Mouse (Mus musculus): ENCODE measurements around the gene Chl1. TPM values are rescaled to one million over a fixed set of nuclear protein-coding genes. Genes with fewer than 3 reads are reported as not detected.

Gene Chl1
- total and polyA plus RNA-seq, 3 experiments, result not detected

DNA sequence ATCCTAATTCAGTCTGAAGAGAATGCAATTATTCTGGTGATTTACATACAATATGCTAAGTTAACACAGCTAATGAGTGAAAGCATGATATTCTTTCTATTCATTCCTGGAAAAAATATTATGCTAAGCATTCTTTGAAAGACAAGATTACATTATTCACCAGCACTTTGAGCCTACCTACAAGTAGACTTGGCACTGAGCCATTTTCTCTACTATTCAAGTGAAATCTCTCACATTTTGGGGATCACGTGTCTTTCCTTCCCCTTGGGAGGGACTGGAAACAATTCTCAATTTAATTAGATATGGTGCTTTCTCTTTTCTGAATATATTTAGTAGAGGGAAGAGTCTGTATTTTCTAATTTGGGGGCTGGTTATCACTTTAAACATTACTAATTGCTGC, 4.0 kb downstream of the Chl1 start:
- no peak for DNase-seq (ENCODE audit: extremely low read depth)
- dilution Hi-C loops (cut with MboI; ENCODE audit: extremely low pct_ligation_motif_present, extremely low pct_unique_long_range_greater_than_20kb, low sequenced_read_pairs), result no loop called here

GRCm38 (mm10) chr6:103514756-103515155, 4.4 kb downstream of the Chl1 start:
- no peaks in the 10 kb centered on the region for H3K36me3 ChIP-seq (replicated peaks in 1 of 2; ENCODE audit: control insufficient read depth in 1 of 2, insufficient read depth in 1 of 2, low read length in 1 of 2)
- in situ Hi-C loops (cut with MboI; ENCODE audit: low pct_ligation_motif_present, low pct_unique_long_range_greater_than_20kb, low sequenced_read_pairs) (no loop called here), dilution Hi-C loops (cut with MboI; ENCODE audit: extremely low pct_ligation_motif_present, extremely low pct_unique_long_range_greater_than_20kb, low sequenced_read_pairs) (no loop called here)
- H3K9ac ChIP-seq (ENCODE audit: insufficient read depth, low read depth), result no peak overlapping the region
- no peak overlapping the region for H3K27ac ChIP-seq (ENCODE audit: insufficient read depth, low read depth)
- H3K4me3 ChIP-seq (replicated peaks in 1 of 3; ENCODE audit: low read depth in 2 of 3, low read length in 2 of 3, poor library complexity in 1 of 3), result no peak overlapping the region
- peaks cover 50% of the 10 kb centered on the region for H3K9me3 ChIP-seq (replicated peaks; ENCODE audit: low read length)
- no peak for DNase-seq (ENCODE audit: extremely low read depth)
- no peaks in the 10 kb centered on the region for H3K4me1 ChIP-seq (ENCODE audit: control insufficient read depth in 1 of 2, insufficient read depth in 2 of 2)
- no peaks in the 10 kb centered on the region for H3K79me2 ChIP-seq (replicated peaks; ENCODE audit: control insufficient read depth, extremely low read depth, insufficient read depth, poor library complexity, severe bottlenecking)
- TF ChIP-seq MEF2A (IDR thresholded peaks at IDR 0.05; ENCODE audit: borderline replicate concordance, low read depth, low read length) (no peak), BHLHE40 (IDR thresholded peaks at IDR 0.05; ENCODE audit: low read depth, low read length) (no peak), MAZ (IDR thresholded peaks at IDR 0.05; ENCODE audit: low read depth, low read length) (no peak), MXI1 (IDR thresholded peaks at IDR 0.05; ENCODE audit: low read depth, low read length) (no peak), ETS1 (conservative IDR thresholded peaks at IDR 0.05; ENCODE audit: low read depth, low read length) (no peak), CTCF (conservative IDR thresholded peaks at IDR 0.05 in 1 of 2, IDR thresholded peaks at IDR 0.05 in 1 of 2; ENCODE audit: low read depth in 2 of 2, low read length in 2 of 2) (no peak), IRF4 (IDR thresholded peaks at IDR 0.05; ENCODE audit: low read depth, low read length) (no peak), CHD1 (IDR thresholded peaks at IDR 0.05; ENCODE audit: low read depth, low read length) (no peak), CHD2 (IDR thresholded peaks at IDR 0.05; ENCODE audit: low read length) (no peak)
- no peak overlapping the region for H3K4me2 ChIP-seq (ENCODE audit: insufficient read depth, low read depth, poor library complexity, severe bottlenecking)
- H3K27me3 ChIP-seq (replicated peaks), result no peaks in the 10 kb centered on the region

More for the DNA sequence above, 4.0 kb downstream of the Chl1 start:
- Histone ChIP-seq H3K4me1 (ENCODE audit: control insufficient read depth in 1 of 2, insufficient read depth in 2 of 2) (no peaks in the 10 kb centered on the region), H3K27ac (ENCODE audit: insufficient read depth, low read depth) (no peak overlapping the region), H3K9me3 (replicated peaks; ENCODE audit: low read length) (peaks cover 52% of the 10 kb centered on the region), H3K4me3 (replicated peaks in 1 of 3; ENCODE audit: low read depth in 2 of 3, low read length in 2 of 3, poor library complexity in 1 of 3) (no peak overlapping the region), H3K36me3 (replicated peaks in 1 of 2; ENCODE audit: control insufficient read depth in 1 of 2, insufficient read depth in 1 of 2, low read length in 1 of 2) (no peaks in the 10 kb centered on the region), H3K79me2 (replicated peaks; ENCODE audit: control insufficient read depth, extremely low read depth, insufficient read depth, poor library complexity, severe bottlenecking) (no peaks in the 10 kb centered on the region), H3K9ac (ENCODE audit: insufficient read depth, low read depth) (no peak overlapping the region), H3K27me3 (replicated peaks) (no peaks in the 10 kb centered on the region), H3K4me2 (ENCODE audit: insufficient read depth, low read depth, poor library complexity, severe bottlenecking) (no peak overlapping the region)
- in situ Hi-C loops (cut with MboI; ENCODE audit: low pct_ligation_motif_present, low pct_unique_long_range_greater_than_20kb, low sequenced_read_pairs), result no loop called here
- no peak for TF ChIP-seq KAT2A (IDR thresholded peaks at IDR 0.05; ENCODE audit: insufficient replicate concordance, low read length)
- TF ChIP-seq GABPA (IDR thresholded peaks at IDR 0.05; ENCODE audit: insufficient replicate concordance, low read depth, low read length), result no peak
- TF ChIP-seq MEF2A (IDR thresholded peaks at IDR 0.05; ENCODE audit: borderline replicate concordance, low read depth, low read length), result no peak
- TF ChIP-seq JUND (conservative IDR thresholded peaks at IDR 0.05; ENCODE audit: low read depth, low read length), result no peak

- H3K4me1 ChIP-seq (ENCODE audit: control insufficient read depth in 1 of 2, insufficient read depth in 2 of 2), result no peaks in the 10 kb centered on the region
- no peak overlapping the region for H3K9ac ChIP-seq (ENCODE audit: insufficient read depth, low read depth)
- in situ Hi-C loops (cut with MboI; ENCODE audit: low pct_ligation_motif_present, low pct_unique_long_range_greater_than_20kb, low sequenced_read_pairs) (no loop called here), dilution Hi-C loops (cut with MboI; ENCODE audit: extremely low pct_ligation_motif_present, extremely low pct_unique_long_range_greater_than_20kb, low sequenced_read_pairs) (no loop called here)
- no peaks in the 10 kb centered on the region for H3K27me3 ChIP-seq (replicated peaks)
- DNase-seq (ENCODE audit: extremely low read depth), result no peak
- peaks cover 34% of the 10 kb centered on the region for H3K9me3 ChIP-seq (replicated peaks; ENCODE audit: low read length)
- H3K36me3 ChIP-seq (replicated peaks in 1 of 2; ENCODE audit: control insufficient read depth in 1 of 2, insufficient read depth in 1 of 2, low read length in 1 of 2), result no peaks in the 10 kb centered on the region
- TF ChIP-seq ZNF384 (IDR thresholded peaks at IDR 0.05; ENCODE audit: low read depth, low read length) (no peak), UBTF (IDR thresholded peaks at IDR 0.05; ENCODE audit: low read depth, low read length) (no peak), GABPA (IDR thresholded peaks at IDR 0.05; ENCODE audit: insufficient replicate concordance, low read depth, low read length) (no peak), ZMIZ1 (IDR thresholded peaks at IDR 0.05; ENCODE audit: low read depth, low read length) (no peak), SIN3A (IDR thresholded peaks at IDR 0.05; ENCODE audit: low read length) (no peak), NELFE (IDR thresholded peaks at IDR 0.05; ENCODE audit: low read depth, low read length) (no peak), E2F4 (IDR thresholded peaks at IDR 0.05; ENCODE audit: insufficient replicate concordance, low read depth, low read length) (no peak), CHD2 (IDR thresholded peaks at IDR 0.05; ENCODE audit: low read length) (no peak), SMC3 (IDR thresholded peaks at IDR 0.05; ENCODE audit: low read depth, low read length) (no peak), ELF1 (IDR thresholded peaks at IDR 0.05; ENCODE audit: low read depth, low read length) (no peak), MXI1 (IDR thresholded peaks at IDR 0.05; ENCODE audit: low read depth, low read length) (no peak), RAD21 (IDR thresholded peaks at IDR 0.05; ENCODE audit: low read depth, low read length) (no peak), HCFC1 (IDR thresholded peaks at IDR 0.05; ENCODE audit: low read depth, low read length) (no peak), ZC3H11A (IDR thresholded peaks at IDR 0.05; ENCODE audit: low read depth, low read length) (no peak), MAZ (IDR thresholded peaks at IDR 0.05; ENCODE audit: low read depth, low read length) (no peak)
- H3K4me2 ChIP-seq (ENCODE audit: insufficient read depth, low read depth, poor library complexity, severe bottlenecking), result no peak overlapping the region
- no peak overlapping the region for H3K27ac ChIP-seq (ENCODE audit: insufficient read depth, low read depth)
- H3K79me2 ChIP-seq (replicated peaks; ENCODE audit: control insufficient read depth, extremely low read depth, insufficient read depth, poor library complexity, severe bottlenecking), result no peaks in the 10 kb centered on the region
- H3K4me3 ChIP-seq (replicated peaks in 1 of 3; ENCODE audit: low read depth in 2 of 3, low read length in 2 of 3, poor library complexity in 1 of 3), result no peak overlapping the region
Measured at GRCm38 (mm10) chr6:103519596-103519995, 9.2 kb downstream of the Chl1 start.

Measured in CH12.LX (cell line).